Mouse (Mus musculus): ENCODE results near the gene Mcm2. TPM values are rescaled to one million over a fixed set of nuclear protein-coding genes. Genes with fewer than 3 reads are reported as not detected.

Mcm2 gene
- polyA plus RNA-seq, 1 experiment from 2014 or later = 120 TPM

- Histone ChIP-seq H3K27me3 (replicated peaks) (no peaks in the 10 kb centered on the region), H3K9ac (peak overlapping the region; percentile 71), H3K9me3 (no peaks in the 10 kb centered on the region), H3K4me3 (peak overlapping the region; percentile 77), H3K4me1 (peaks cover 23% of the 10 kb centered on the region), H3K36me3 (peaks cover 55% of the 10 kb centered on the region), H3K4me2 (replicated peaks) (peak overlapping the region; percentile 84), H3K27ac (peak overlapping the region; percentile 67)
- 0 out of 2 replicates have a peak, but pooled peaks have one; percentile 2 for ATAC-seq (ENCODE audit: low FRiP score, low read depth)
- WGBS = under 1% methylated on average over 32 of the region's 32 CpGs
These were observed 55.8 kb downstream of the Mcm2 start for GRCm38 (mm10) chr6:88842731-88843151.

GRCm38 (mm10) chr6:88841781-88842689 is 56.5 kb downstream of the Mcm2 start, which contains the start of gene Abtb1:
TSS of gene Abtb1 (minus strand) at chr6:88841984.
- under 1% methylated on average over 72 of the region's 72 CpGs for WGBS
- Histone ChIP-seq H3K9me3 (no peaks in the 10 kb centered on the region), H3K27ac (peak within 1 kb of the TSS; percentile 67), H3K27me3 (replicated peaks) (no peaks in the 10 kb centered on the region), H3K36me3 (peaks cover 52% of the 10 kb centered on the region), H3K4me3 (peak within 1 kb of the TSS; percentile 77), H3K4me2 (replicated peaks) (peak within 1 kb of the TSS; percentile 84), H3K4me1 (peaks cover 23% of the 10 kb centered on the region), H3K9ac (peak within 1 kb of the TSS; percentile 78)
- ATAC-seq (ENCODE audit: low FRiP score, low read depth) = peak; percentile 95

- H3K36me3 ChIP-seq = peaks cover 53% of the 10 kb centered on the region
- WGBS = under 1% methylated on average over 22 of the region's 22 CpGs
- H3K4me1 ChIP-seq = peaks cover 23% of the 10 kb centered on the region
- ATAC-seq (ENCODE audit: low FRiP score, low read depth) = peak; percentile 35; the same call in 1 of the 2 replicates
- H3K9me3 ChIP-seq = no peaks in the 10 kb centered on the region
- H3K4me2 ChIP-seq (replicated peaks) = peak overlapping the region; percentile 84
- peak overlapping the region; percentile 78 for H3K9ac ChIP-seq
- H3K4me3 ChIP-seq = peak overlapping the region; percentile 77
- H3K27me3 ChIP-seq (replicated peaks) = no peaks in the 10 kb centered on the region
- H3K27ac ChIP-seq = peak overlapping the region; percentile 67
These were observed 57.1 kb downstream of the Mcm2 start for GRCm38 (mm10) chr6:88841514-88841780.

GRCm38 (mm10) chr6:88840791-88841513 is 57.6 kb downstream of the Mcm2 start:
- Histone ChIP-seq H3K27ac (peak overlapping the region; percentile 67), H3K9me3 (no peaks in the 10 kb centered on the region), H3K4me3 (peak overlapping the region; percentile 77), H3K4me1 (peaks cover 23% of the 10 kb centered on the region), H3K4me2 (replicated peaks) (peak overlapping the region; percentile 84), H3K9ac (peak overlapping the region; percentile 78), H3K27me3 (replicated peaks) (no peaks in the 10 kb centered on the region), H3K36me3 (peaks cover 54% of the 10 kb centered on the region)
- ATAC-seq (ENCODE audit: low FRiP score, low read depth) = no peak; the same call in 1 of the 2 replicates
- 59% methylated on average over 9 of the region's 9 CpGs for WGBS

- Histone ChIP-seq H3K4me1 (peaks cover 23% of the 10 kb centered on the region), H3K4me2 (replicated peaks) (peak overlapping the region; percentile 84; the same call in 1 of the 2 replicates), H3K27ac (no peak overlapping the region), H3K4me3 (no peak overlapping the region), H3K9ac (no peak overlapping the region), H3K36me3 (peaks cover 58% of the 10 kb centered on the region), H3K27me3 (replicated peaks) (no peaks in the 10 kb centered on the region), H3K9me3 (no peaks in the 10 kb centered on the region)
- WGBS = 72% methylated on average over 3 of the region's 3 CpGs
- no peak for ATAC-seq (ENCODE audit: low FRiP score, low read depth)
These were observed 58.4 kb downstream of the Mcm2 start for GRCm38 (mm10) chr6:88840211-88840610.

GRCm38 (mm10) chr6:88839135-88839970 is 59.2 kb downstream of the Mcm2 start:
- H3K27ac ChIP-seq = no peak overlapping the region
- H3K36me3 ChIP-seq = peaks cover 53% of the 10 kb centered on the region
- H3K4me2 ChIP-seq (replicated peaks) = no peak overlapping the region
- H3K27me3 ChIP-seq (replicated peaks) = no peaks in the 10 kb centered on the region
- H3K4me3 ChIP-seq = no peak overlapping the region
- ATAC-seq (ENCODE audit: low FRiP score, low read depth) = no peak
- H3K9ac ChIP-seq = no peak overlapping the region
- peaks cover 23% of the 10 kb centered on the region for H3K4me1 ChIP-seq
- 86% methylated on average over 26 of the region's 26 CpGs for WGBS
- no peaks in the 10 kb centered on the region for H3K9me3 ChIP-seq

GRCm38 (mm10) chr6:88838613-88839012 is 60.0 kb downstream of the Mcm2 start:
- Histone ChIP-seq H3K4me2 (replicated peaks) (no peak overlapping the region), H3K9me3 (no peaks in the 10 kb centered on the region), H3K36me3 (peaks cover 46% of the 10 kb centered on the region), H3K4me3 (no peak overlapping the region), H3K27ac (no peak overlapping the region), H3K4me1 (peaks cover 23% of the 10 kb centered on the region), H3K9ac (no peak overlapping the region), H3K27me3 (replicated peaks) (no peaks in the 10 kb centered on the region)
- WGBS = 91% methylated on average over 10 of the region's 10 CpGs
- no peak for ATAC-seq (ENCODE audit: low FRiP score, low read depth)

- 91% methylated on average over 12 of the region's 12 CpGs for WGBS
- Histone ChIP-seq H3K27ac (no peak overlapping the region), H3K36me3 (peaks cover 41% of the 10 kb centered on the region), H3K4me1 (peaks cover 19% of the 10 kb centered on the region), H3K9ac (no peak overlapping the region), H3K9me3 (no peaks in the 10 kb centered on the region), H3K4me2 (replicated peaks) (no peak overlapping the region), H3K4me3 (no peak overlapping the region), H3K27me3 (replicated peaks) (no peaks in the 10 kb centered on the region)
- no peak for ATAC-seq (ENCODE audit: low FRiP score, low read depth)
These were observed 60.6 kb downstream of the Mcm2 start for GRCm38 (mm10) chr6:88837999-88838398.

GRCm38 (mm10) chr6:88836178-88836819 is 62.3 kb downstream of the Mcm2 start:
- no peak for ATAC-seq (ENCODE audit: low FRiP score, low read depth)
- WGBS = 90% methylated on average over 28 of the region's 28 CpGs

GRCm38 (mm10) chr6:88835047-88835446 is 63.5 kb downstream of the Mcm2 start:
- Histone ChIP-seq H3K27ac (no peak overlapping the region), H3K4me3 (no peak overlapping the region), H3K4me1 (peaks cover 3% of the 10 kb centered on the region), H3K9ac (no peak overlapping the region), H3K4me2 (replicated peaks) (no peak overlapping the region), H3K9me3 (no peaks in the 10 kb centered on the region), H3K27me3 (replicated peaks) (no peaks in the 10 kb centered on the region), H3K36me3 (peaks cover 41% of the 10 kb centered on the region)
- ATAC-seq (ENCODE audit: low FRiP score, low read depth) = no peak
- 75% methylated on average over 5 of the region's 5 CpGs for WGBS

More at GRCm38 (mm10) chr6:88836178-88836819, 62.3 kb downstream of the Mcm2 start:
- Histone ChIP-seq H3K9ac (peak overlapping the region; percentile 26; the same call in 1 of the 2 replicates), H3K27ac (no peak overlapping the region), H3K4me1 (peaks cover 14% of the 10 kb centered on the region), H3K4me3 (no peak overlapping the region), H3K4me2 (replicated peaks) (no peak overlapping the region), H3K27me3 (replicated peaks) (no peaks in the 10 kb centered on the region), H3K9me3 (no peaks in the 10 kb centered on the region), H3K36me3 (peaks cover 41% of the 10 kb centered on the region)

Data from neural tube, embryonic 12.5 days (tissue).